Mouse (Mus musculus) adrenal gland, postnatal 0 days (tissue): ENCODE data around the gene Lysmd1. TPM values are rescaled to one million over a fixed set of nuclear protein-coding genes. Genes with fewer than 3 reads are reported as not detected.

Experiments
- microRNA-seq: library from miRNA; unstranded; fragments of <30 nt; microRNA quantifications from one replicate; pipeline ENCODE4, GENCODE M21; 2016; ENCODE audit warnings: borderline replicate concordance; ENCODE audit not compliant: insufficient number of aligned reads
- polyA plus RNA-seq: library from polyadenylated mRNA; unstranded; fragments of >200 nt; fragmentation: Nextera tagmentation; extraction: Ambion mirVana; gene quantifications from 2 replicates; pipeline ENCODE4 v1.2.1, GENCODE M21; 2015

The Lysmd1 gene
- polyA plus RNA-seq = 15.2 and 15.3 TPM in 2 replicates

GRCm38 (mm10) chr3:95133680-95134101 lies at the start of gene Lysmd1, which contains the start of gene Scnm1:
Gene Lysmd1 (plus strand): TSS chr3:95134088.
Gene Scnm1 (minus strand): TSS chr3:95134011.

GRCm38 (mm10) chr3:95106338-95107117 lies 27.4 kb upstream of the Lysmd1 start, which contains the start of gene Pip5k1a:
Gene Pip5k1a (minus strand): TSS chr3:95106930.

GRCm38 (mm10) chr3:95110911-95111726 lies 22.8 kb upstream of the Lysmd1 start, which contains the start of gene Vps72:
Gene Vps72 (plus strand): TSS chr3:95111022.

GRCm38 (mm10) chr3:95124246-95124645 lies 9.6 kb upstream of the Lysmd1 start, which contains the start of gene Tmod4:
Gene Tmod4 (plus strand): TSS chr3:95124476.

GRCm38 (mm10) chr3:95141952-95142616 lies 8.2 kb downstream of the Lysmd1 start, which contains the start of gene Tnfaip8l2:
Gene Tnfaip8l2 (minus strand): TSS chr3:95142360.

GRCm38 (mm10) chr3:95159987-95160963 lies 26.4 kb downstream of the Lysmd1 start, which contains the start of gene Sema6c:
Gene Sema6c (plus strand): TSS chr3:95160457.

Small RNA genes within 50 kb of the gene (microRNA-seq; reads per million reads assigned to microRNA genes)
- gene Mir8099-1 = not detected

Other genes with a start within 250 kb of the Lysmd1 start
- 330 and 355 TPM in 2 replicates for gene Psmb4, start 247.1 kb upstream of the Lysmd1 start, polyA plus RNA-seq
- 36.1 and 55.8 TPM in 2 replicates for gene Selenbp1, start 201.0 kb upstream of the Lysmd1 start, polyA plus RNA-seq
- gene Rfx5, start 180.0 kb upstream of the Lysmd1 start, polyA plus RNA-seq = 3.1 and 6.2 TPM in 2 replicates
- gene Pi4kb, start 159.4 kb upstream of the Lysmd1 start, polyA plus RNA-seq = 12.5 and 16.0 TPM in 2 replicates
- gene Zfp687, start 118.6 kb upstream of the Lysmd1 start, polyA plus RNA-seq = 10.9 and 19.5 TPM in 2 replicates
- gene Psmd4, start 91.5 kb upstream of the Lysmd1 start, polyA plus RNA-seq = 213 and 271 TPM in 2 replicates
- 15.8 and 23.0 TPM in 2 replicates for gene Pip5k1a, start 27.2 kb upstream of the Lysmd1 start, polyA plus RNA-seq
- 76.7 and 105 TPM in 2 replicates for gene Vps72, start 23.1 kb upstream of the Lysmd1 start, polyA plus RNA-seq
- 0.25 and 0.83 TPM in 2 replicates for gene Tmod4, start 9.6 kb upstream of the Lysmd1 start, polyA plus RNA-seq
- gene Scnm1, start 77 bp upstream of the Lysmd1 start, polyA plus RNA-seq = 51.9 and 69.5 TPM in 2 replicates
- gene Tnfaip8l2, start 8.3 kb downstream of the Lysmd1 start, polyA plus RNA-seq = 5.8 and 6.8 TPM in 2 replicates
- 4.7 and 6.3 TPM in 2 replicates for gene Sema6c, start 26.4 kb downstream of the Lysmd1 start, polyA plus RNA-seq
- 2.8 and 3.5 TPM in 2 replicates for gene Gabpb2, start 83.8 kb downstream of the Lysmd1 start, polyA plus RNA-seq
- 57.9 and 95.8 TPM in 2 replicates for gene Cdc42se1, start 94.6 kb downstream of the Lysmd1 start, polyA plus RNA-seq
- gene Mllt11, start 98.1 kb downstream of the Lysmd1 start, polyA plus RNA-seq = 18.0 and 49.5 TPM in 2 replicates
- 0.20 and 0.50 TPM in 2 replicates for gene Gm128, start 107.5 kb downstream of the Lysmd1 start, polyA plus RNA-seq
- not detected in 2 replicates for gene Bnipl, start 117.1 kb downstream of the Lysmd1 start, polyA plus RNA-seq
- gene Mindy1, start 147.3 kb downstream of the Lysmd1 start, polyA plus RNA-seq = 66.6 and 126 TPM in 2 replicates
- 16.3 and 23.8 TPM in 2 replicates for gene Prune1, start 148.0 kb downstream of the Lysmd1 start, polyA plus RNA-seq
- gene Anxa9, start 173.1 kb downstream of the Lysmd1 start, polyA plus RNA-seq = 1.3 and 1.6 TPM in 2 replicates
- 109 and 186 TPM in 2 replicates for gene Cers2, start 180.7 kb downstream of the Lysmd1 start, polyA plus RNA-seq
- gene Setdb1, start 223.1 kb downstream of the Lysmd1 start, polyA plus RNA-seq = 12.2 and 16.5 TPM in 2 replicates